Mouse (Mus musculus) bone marrow, adult 2 months (tissue): ENCODE data around the gene Mllt1.

Experiments
- CTCF ChIP-seq: fragments of 200-500 bp; IDR thresholded peaks from 2 replicates; pipeline ENCODE4 v1.5.1; 2011; ENCODE audit warnings: low read length, control low read depth; ENCODE audit not compliant: control insufficient read depth, insufficient read depth
- POLR2A ChIP-seq: fragments of 200-500 bp; IDR thresholded peaks from 2 replicates; pipeline ENCODE4 v1.6.1; 2011; ENCODE audit warnings: low read depth, mild to moderate bottlenecking, control low read depth, low read length, borderline replicate concordance; ENCODE audit not compliant: control insufficient read depth

DNA sequence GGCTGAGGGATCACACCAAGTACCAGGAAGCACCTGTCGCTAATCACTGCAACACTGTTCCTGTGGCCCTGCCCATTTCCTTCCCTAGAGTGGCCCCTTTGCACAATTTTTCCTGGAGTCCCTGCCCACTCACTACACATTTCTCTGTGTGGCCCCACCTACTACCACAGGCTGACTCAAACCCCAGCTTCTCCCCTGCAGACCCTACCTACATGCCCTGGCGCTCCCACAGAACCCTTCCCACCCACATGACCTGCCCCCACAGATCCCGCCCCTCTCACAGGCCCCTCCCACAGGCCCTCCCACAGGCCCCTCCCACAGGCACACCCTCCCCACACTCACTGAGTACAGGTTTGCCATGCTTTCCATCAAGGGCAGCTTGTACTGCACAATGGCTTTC is 74.0 kb downstream of the Mllt1 start:
- TF ChIP-seq CTCF (no peak), POLR2A (no peak)
